Mouse (Mus musculus) heart, embryonic 10.5 days (tissue): Measurements from ENCODE around the gene Galnt7. TPM values are rescaled to one million over a fixed set of nuclear protein-coding genes. Genes with fewer than 3 reads are reported as not detected.
A peak's percentile ranks its signal among the peaks of the same experiment; 100 is the strongest.

Source experiments
- DNase-seq: peaks from one replicate; pipeline ENCODE4 v3.0.0-alpha.2; 2017; ENCODE audit warnings: low spot score
- H3K27ac ChIP-seq: fragments of 300-500 bp; sonication (generic); 2 replicates; pipeline ENCODE4 v1.5.1; 2016; ENCODE audit warnings: mild to moderate bottlenecking
- H3K27me3 ChIP-seq: fragments of 300-500 bp; sonication (generic); 2 replicates; pipeline ENCODE4 v1.6.1; 2016; ENCODE audit warnings: mild to moderate bottlenecking; ENCODE audit not compliant: poor library complexity, insufficient read depth, severe bottlenecking
- H3K36me3 ChIP-seq: fragments of 300-500 bp; sonication (generic); 2 replicates; pipeline ENCODE4 v1.6.1; 2016; ENCODE audit warnings: mild to moderate bottlenecking, moderate library complexity
- H3K4me1 ChIP-seq: fragments of 300-500 bp; sonication (generic); 2 replicates; pipeline ENCODE4 v1.6.1; 2016; ENCODE audit warnings: mild to moderate bottlenecking
- H3K4me3 ChIP-seq: fragments of 300-500 bp; sonication (generic); 2 replicates; pipeline ENCODE4 v1.5.1; 2016; ENCODE audit warnings: mild to moderate bottlenecking, moderate library complexity
- H3K9me3 ChIP-seq: fragments of 300-500 bp; sonication (generic); 2 replicates; pipeline ENCODE4 v1.6.1; 2016; ENCODE audit warnings: mild to moderate bottlenecking, moderate library complexity
- WGBS: fragments of 180-500 bp; shearing (Covaris S2); methylation state at CpG from one replicate; pipeline ENCODE4 v1.1.7; 2016; 5-methylcytosine and 5-hydroxymethylcytosine counted together
- polyA plus RNA-seq: library from polyadenylated mRNA; unstranded; fragments of >200 nt; fragmentation: Nextera tagmentation; extraction: Ambion mirVana; gene quantifications from 2 replicates; pipeline ENCODE4 v1.2.1, GENCODE M21; 2016

Galnt7 gene
- polyA plus RNA-seq = 9.3 and 16.1 TPM in 2 replicates

GRCm38 (mm10) chr8:57652456-57653055, at the start of gene Galnt7:
TSS of gene Galnt7 (minus strand) at chr8:57653032.
- no peaks in the 10 kb centered on the region for H3K36me3 ChIP-seq
- H3K4me1 ChIP-seq = peaks cover 9% of the 10 kb centered on the region; the same call in 1 of the 2 replicates
- H3K9me3 ChIP-seq = no peaks in the 10 kb centered on the region
- WGBS = under 1% methylated on average over 32 of the region's 74 CpGs
- H3K27ac ChIP-seq = peak within 1 kb of the TSS; percentile 93
- peaks cover 29% of the 10 kb centered on the region for H3K27me3 ChIP-seq
- DNase-seq = peak; percentile 91
- peak within 1 kb of the TSS; percentile 83 for H3K4me3 ChIP-seq

- Histone ChIP-seq H3K4me3 (no peak overlapping the region), H3K27me3 (no peaks in the 10 kb centered on the region; the same call in 1 of the 2 replicates), H3K9me3 (no peaks in the 10 kb centered on the region), H3K4me1 (no peaks in the 10 kb centered on the region), H3K27ac (no peak overlapping the region), H3K36me3 (no peaks in the 10 kb centered on the region)
- no peak for DNase-seq
- WGBS = 74% methylated on average over 7 of the region's 7 CpGs
Measured at GRCm38 (mm10) chr8:57688633-57689032, 35.8 kb upstream of the Galnt7 start.

GRCm38 (mm10) chr8:57685803-57686202, 33.0 kb upstream of the Galnt7 start:
- Histone ChIP-seq H3K4me1 (no peaks in the 10 kb centered on the region), H3K4me3 (no peak overlapping the region), H3K27me3 (no peaks in the 10 kb centered on the region; the same call in 1 of the 2 replicates), H3K9me3 (no peaks in the 10 kb centered on the region), H3K36me3 (no peaks in the 10 kb centered on the region), H3K27ac (no peak overlapping the region)
- DNase-seq = no peak
- WGBS = 81% methylated on average over 3 of the region's 3 CpGs

- DNase-seq = no peak
- Histone ChIP-seq H3K4me3 (no peak overlapping the region), H3K27ac (no peak overlapping the region), H3K9me3 (no peaks in the 10 kb centered on the region), H3K27me3 (no peaks in the 10 kb centered on the region), H3K36me3 (no peaks in the 10 kb centered on the region), H3K4me1 (no peaks in the 10 kb centered on the region)
- 86% methylated on average over 5 of the region's 5 CpGs for WGBS
Measured at GRCm38 (mm10) chr8:57680044-57680443, 27.2 kb upstream of the Galnt7 start.

GRCm38 (mm10) chr8:57664121-57664520, 11.3 kb upstream of the Galnt7 start:
- Histone ChIP-seq H3K27me3 (no peaks in the 10 kb centered on the region), H3K27ac (no peak overlapping the region), H3K4me3 (no peak overlapping the region), H3K4me1 (no peaks in the 10 kb centered on the region), H3K9me3 (no peaks in the 10 kb centered on the region), H3K36me3 (no peaks in the 10 kb centered on the region)
- no peak for DNase-seq
- 91% methylated on average over 2 of the region's 2 CpGs for WGBS

GRCm38 (mm10) chr8:57660019-57660418, 7.2 kb upstream of the Galnt7 start:
- WGBS = 88% methylated on average over 2 of the region's 2 CpGs
- H3K27me3 ChIP-seq = no peaks in the 10 kb centered on the region

GRCm38 (mm10) chr8:57656446-57656845, 3.6 kb upstream of the Galnt7 start:
- H3K27ac ChIP-seq = no peak overlapping the region
- no peak for DNase-seq
- no peaks in the 10 kb centered on the region for H3K9me3 ChIP-seq
- H3K27me3 ChIP-seq = no peaks in the 10 kb centered on the region
- 64% methylated on average over 6 of the region's 6 CpGs for WGBS
- no peaks in the 10 kb centered on the region for H3K36me3 ChIP-seq
- H3K4me3 ChIP-seq = no peak overlapping the region
- H3K4me1 ChIP-seq = 0 out of 2 replicates have a peak, but pooled peaks cover 1% of the 10 kb centered on the region

More at GRCm38 (mm10) chr8:57660019-57660418, 7.2 kb upstream of the Galnt7 start:
- Histone ChIP-seq H3K27ac (no peak overlapping the region), H3K4me3 (no peak overlapping the region), H3K4me1 (no peaks in the 10 kb centered on the region), H3K36me3 (no peaks in the 10 kb centered on the region), H3K9me3 (no peaks in the 10 kb centered on the region)
- no peak for DNase-seq

- H3K27me3 ChIP-seq = peaks cover 13% of the 10 kb centered on the region
- no peaks in the 10 kb centered on the region for H3K9me3 ChIP-seq
- no peak overlapping the region for H3K4me3 ChIP-seq
Measured at GRCm38 (mm10) chr8:57654146-57654545, 1.3 kb upstream of the Galnt7 start.

GRCm38 (mm10) chr8:57653768-57654125, 915 bp upstream of the Galnt7 start:
- H3K4me1 ChIP-seq = 0 out of 2 replicates have a peak, but pooled peaks cover 4% of the 10 kb centered on the region
- peak overlapping the region; percentile 83 for H3K4me3 ChIP-seq
- 23% methylated on average over 7 of the region's 7 CpGs for WGBS
- H3K27ac ChIP-seq = 0 out of 2 replicates have a peak overlapping the region, but pooled peaks have one; percentile 93
- DNase-seq = no peak
- H3K9me3 ChIP-seq = no peaks in the 10 kb centered on the region
- H3K27me3 ChIP-seq = peaks cover 17% of the 10 kb centered on the region
- no peaks in the 10 kb centered on the region for H3K36me3 ChIP-seq

More at GRCm38 (mm10) chr8:57654146-57654545, 1.3 kb upstream of the Galnt7 start:
- Histone ChIP-seq H3K4me1 (0 out of 2 replicates have a peak, but pooled peaks cover 4% of the 10 kb centered on the region), H3K36me3 (no peaks in the 10 kb centered on the region), H3K27ac (no peak overlapping the region)
- no peak for DNase-seq
- 86% methylated on average over 7 of the region's 7 CpGs for WGBS

- peak; percentile 82 for DNase-seq
- H3K27ac ChIP-seq = peak overlapping the region; percentile 93
- 0 out of 2 replicates have a peak, but pooled peaks cover 4% of the 10 kb centered on the region for H3K4me1 ChIP-seq
- H3K36me3 ChIP-seq = no peaks in the 10 kb centered on the region
- peaks cover 22% of the 10 kb centered on the region for H3K27me3 ChIP-seq
- WGBS = under 1% methylated on average over 31 of the region's 38 CpGs
- no peaks in the 10 kb centered on the region for H3K9me3 ChIP-seq
- peak overlapping the region; percentile 83 for H3K4me3 ChIP-seq
Measured at GRCm38 (mm10) chr8:57653056-57653767, 380 bp upstream of the Galnt7 start.

- WGBS = under 1% methylated on average over 90 of the region's 91 CpGs
- peak; percentile 88 for DNase-seq
Measured at GRCm38 (mm10) chr8:57651689-57652455, 960 bp downstream of the Galnt7 start.

GRCm38 (mm10) chr8:57651357-57651688, 1.5 kb downstream of the Galnt7 start:
- H3K4me3 ChIP-seq = peak overlapping the region; percentile 83
- H3K4me1 ChIP-seq = peaks cover 13% of the 10 kb centered on the region; the same call in 1 of the 2 replicates
- peak overlapping the region; percentile 93 for H3K27ac ChIP-seq
- H3K9me3 ChIP-seq = no peaks in the 10 kb centered on the region
- under 1% methylated on average over 8 of the region's 8 CpGs for WGBS
- peaks cover 38% of the 10 kb centered on the region for H3K27me3 ChIP-seq
- no peak for DNase-seq
- no peaks in the 10 kb centered on the region for H3K36me3 ChIP-seq

More at GRCm38 (mm10) chr8:57651689-57652455, 960 bp downstream of the Galnt7 start:
- H3K4me1 ChIP-seq = peaks cover 13% of the 10 kb centered on the region; the same call in 1 of the 2 replicates
- H3K36me3 ChIP-seq = no peaks in the 10 kb centered on the region
- no peaks in the 10 kb centered on the region for H3K9me3 ChIP-seq
- H3K27me3 ChIP-seq = peaks cover 35% of the 10 kb centered on the region
- H3K4me3 ChIP-seq = peak overlapping the region; percentile 83
- H3K27ac ChIP-seq = peak overlapping the region; percentile 93
